In the genomic region with DNA sequence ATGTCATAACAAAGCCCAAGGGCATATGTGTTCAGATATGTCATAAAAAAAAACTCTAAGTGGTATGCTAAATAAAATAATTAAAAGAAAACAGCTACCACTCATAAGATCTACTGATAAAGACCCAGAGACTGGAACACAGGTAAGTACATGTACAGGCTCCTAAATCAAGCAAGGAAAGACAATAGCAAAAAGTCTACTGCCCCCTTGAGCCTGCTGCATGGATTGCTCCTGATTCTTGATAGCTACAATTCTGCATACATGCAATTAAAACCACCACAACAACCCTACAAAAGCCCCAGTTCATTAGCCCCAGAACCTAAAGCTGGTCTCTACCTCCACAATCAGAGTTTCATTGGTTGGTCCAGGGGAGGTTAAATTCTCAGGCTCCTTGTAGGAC, we compare ENCODE assay signal across 9 mouse cellular contexts.
DNase-seq lines count a peak whose midpoint lies in the region; ATAC-seq and TF ChIP-seq lines count a peak whose summit lies in the region.
"Had no signal": no experiment of that assay in that cellular context is flagged by ENCODE, and none has a peak within 500 bp of the region (broad histone marks: within the 10 kb centered on the region; RNA-seq: fewer than 3 reads in every experiment).

No protein-coding gene starts in this region.

- H3K4me1 ChIP-seq in heart, adult 2 months (ENCODE audit: control insufficient read depth, insufficient read depth, low read length): no peaks in the 10 kb centered on the region
- H3K4me1 ChIP-seq in heart, embryonic 12.5 days (replicated peaks): no peaks in the 10 kb centered on the region
- H3K4me1 ChIP-seq: heart, embryonic 13.5 days had no signal

- H3K4me2 ChIP-seq in heart, embryonic 12.5 days: no peak overlapping the region
- H3K4me2 ChIP-seq: heart, embryonic 13.5 days had no signal

- 0 out of 2 replicates have a peak, but pooled peaks cover 1% of the 10 kb centered on the region for H3K27me3 ChIP-seq in heart, adult 2 months (ENCODE audit: control insufficient read depth, insufficient read depth, low read length)
- H3K27me3 ChIP-seq in heart, embryonic 12.5 days (replicated peaks): no peaks in the 10 kb centered on the region
- H3K27me3 ChIP-seq: heart, embryonic 13.5 days had no signal

- no peak for TF ChIP-seq POLR2A in heart, adult 2 months (IDR thresholded peaks at IDR 0.05; ENCODE audit: insufficient read depth, low read depth, low read length)

- H3K4me3 ChIP-seq in heart, adult 2 months: no peak overlapping the region
- H3K4me3 ChIP-seq in heart, embryonic 12.5 days: no peak overlapping the region
- H3K4me3 ChIP-seq: heart, embryonic 13.5 days had no signal

- DNase-seq in heart, adult 2 months: peak; percentile 8 to 27
- DNase-seq in right cerebral cortex, adult 18-20 months: peak; percentile 10
- DNase-seq in right cerebral cortex, postnatal 14 days: no peak
- peak; percentile 15 to 46 for DNase-seq in cerebellum, postnatal 25 days
- DNase-seq in lung, postnatal 25 days (ENCODE audit: low spot score): peak; percentile 42
- no peak for DNase-seq in gastrocnemius, postnatal 25 days
- no peak for DNase-seq in adrenal gland, adult 2 months

- no peak for TF ChIP-seq EP300 in heart, adult 2 months (IDR thresholded peaks at IDR 0.05; ENCODE audit: insufficient read depth, low read depth, low read length)

- H3K9ac ChIP-seq in heart, adult 2 months (ENCODE audit: low read depth, low read length): no peak overlapping the region
- H3K9ac ChIP-seq in heart, embryonic 12.5 days: no peak overlapping the region
- H3K9ac ChIP-seq: heart, embryonic 13.5 days had no signal

- H3K36me3 ChIP-seq in heart, adult 2 months (ENCODE audit: control insufficient read depth, insufficient read depth, low read length): no peaks in the 10 kb centered on the region
- H3K36me3 ChIP-seq in heart, embryonic 12.5 days: no peaks in the 10 kb centered on the region
- H3K36me3 ChIP-seq: heart, embryonic 13.5 days had no signal

- ATAC-seq in heart, embryonic 12.5 days (ENCODE audit: insufficient number of reproducible peaks, low FRiP score): no peak

- H3K9me3 ChIP-seq in heart, embryonic 12.5 days (replicated peaks): no peaks in the 10 kb centered on the region
- H3K9me3 ChIP-seq: heart, embryonic 13.5 days had no signal

- intact Hi-C loops in heart, adult 2 months (cut with DNase I): loop anchor here (1.0 kb wide), 1 partner anchor 124 kb away; no protein-coding TSS in a partner anchor

- H3K27ac ChIP-seq in heart, adult 2 months: no peak overlapping the region
- H3K27ac ChIP-seq in heart, embryonic 12.5 days (ENCODE audit: poor library complexity, severe bottlenecking): no peak overlapping the region
- H3K27ac ChIP-seq: heart, embryonic 13.5 days had no signal

- no peaks in the 10 kb centered on the region for H3K79me2 ChIP-seq in heart, adult 2 months (replicated peaks; ENCODE audit: control insufficient read depth, insufficient read depth, low read length)

- TF ChIP-seq CTCF in heart, adult 2 months (IDR thresholded peaks at IDR 0.05): peak; percentile 82

Comparison
In these comparisons a context has a peak if more than half of its experiments do, and no peak if none do; other contexts are left out.
1. DNase-seq: peak in heart, adult 2 months (2 of 2), right cerebral cortex, adult 18-20 months (single experiment), cerebellum, postnatal 25 days (2 of 2) and lung, postnatal 25 days (single experiment); none in right cerebral cortex, postnatal 14 days (single experiment), gastrocnemius, postnatal 25 days (single experiment) and adrenal gland, adult 2 months (single experiment).